Mouse (Mus musculus): ENCODE measurements around the gene Myo6.

DNA sequence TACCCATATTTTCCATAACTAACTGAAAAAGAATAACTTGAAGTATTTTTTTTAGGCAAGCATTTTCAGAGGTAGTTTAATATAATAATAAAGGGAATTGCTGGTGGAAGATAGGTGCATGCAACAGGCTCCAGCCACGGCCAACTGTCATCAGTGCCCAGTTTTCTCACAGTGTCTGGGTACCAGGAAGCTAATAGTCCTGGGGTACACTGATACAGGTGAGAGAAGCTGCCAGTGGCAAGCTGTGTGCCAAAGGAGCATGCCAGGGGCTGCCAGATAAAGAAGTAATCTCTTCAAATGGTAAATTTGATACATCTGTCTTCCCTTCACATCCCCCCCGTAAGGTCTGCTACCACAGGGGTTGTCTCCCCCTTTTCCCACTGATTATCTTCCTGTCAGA lies 48.6 kb downstream of the Myo6 start:
- TF ChIP-seq POLR2A (IDR thresholded peaks at IDR 0.05; ENCODE audit: borderline replicate concordance, control insufficient read depth, low read depth, low read length) = no peak
- TF ChIP-seq CTCF (IDR thresholded peaks at IDR 0.05; ENCODE audit: control insufficient read depth, insufficient read depth, low read length) = no peak
